Mouse (Mus musculus) cerebellum, adult 9-11 months (tissue): ENCODE measurements around the gene 1110008L16Rik.
"Not testable (repeated sequence)": the region's sequence is repeated elsewhere in the genome, so short reads cannot be mapped to it uniquely, and the experiment has no call there.

Experiments used
- DNase-seq: peaks from one replicate; pipeline ENCODE4 v3.0.0; 2022

The 1110008L16Rik gene

GRCm38 (mm10) chr12:55395601-55396000 is 96.2 kb downstream of the 1110008L16Rik start:
- not testable (repeated sequence) for DNase-seq

GRCm38 (mm10) chr12:55396536-55396935 is 97.2 kb downstream of the 1110008L16Rik start:
- peak; percentile 22 for DNase-seq

GRCm38 (mm10) chr12:55397544-55398239 is 98.3 kb downstream of the 1110008L16Rik start:
- DNase-seq = no peak

- DNase-seq = peak; percentile 90
Observed at GRCm38 (mm10) chr12:55398240-55399127, 99.1 kb downstream of the 1110008L16Rik start.

- DNase-seq = no peak
Observed at GRCm38 (mm10) chr12:55399128-55399677, 99.8 kb downstream of the 1110008L16Rik start.

GRCm38 (mm10) chr12:55407888-55408287 is 108.5 kb downstream of the 1110008L16Rik start:
- DNase-seq = no peak

- no peak for DNase-seq
Observed at GRCm38 (mm10) chr12:55415255-55415654, 115.9 kb downstream of the 1110008L16Rik start.

GRCm38 (mm10) chr12:55415762-55416161 is 116.4 kb downstream of the 1110008L16Rik start:
- no peak for DNase-seq

- no peak for DNase-seq
Observed at GRCm38 (mm10) chr12:55420220-55420619, 120.8 kb downstream of the 1110008L16Rik start.

GRCm38 (mm10) chr12:55422057-55422456 is 122.7 kb downstream of the 1110008L16Rik start:
- no peak for DNase-seq

GRCm38 (mm10) chr12:55426300-55426699 is 126.9 kb downstream of the 1110008L16Rik start:
- DNase-seq = no peak

GRCm38 (mm10) chr12:55429201-55429600 is 129.8 kb downstream of the 1110008L16Rik start:
- no peak for DNase-seq

- DNase-seq = no peak
Observed at GRCm38 (mm10) chr12:55429956-55430355, 130.6 kb downstream of the 1110008L16Rik start.
